Mouse (Mus musculus): Measurements from ENCODE around the gene Zswim7. TPM values are rescaled to one million over a fixed set of nuclear protein-coding genes. Genes with fewer than 3 reads are reported as not detected.

The Zswim7 gene
- polyA plus RNA-seq, 1 experiment, result 7.8 TPM

DNA sequence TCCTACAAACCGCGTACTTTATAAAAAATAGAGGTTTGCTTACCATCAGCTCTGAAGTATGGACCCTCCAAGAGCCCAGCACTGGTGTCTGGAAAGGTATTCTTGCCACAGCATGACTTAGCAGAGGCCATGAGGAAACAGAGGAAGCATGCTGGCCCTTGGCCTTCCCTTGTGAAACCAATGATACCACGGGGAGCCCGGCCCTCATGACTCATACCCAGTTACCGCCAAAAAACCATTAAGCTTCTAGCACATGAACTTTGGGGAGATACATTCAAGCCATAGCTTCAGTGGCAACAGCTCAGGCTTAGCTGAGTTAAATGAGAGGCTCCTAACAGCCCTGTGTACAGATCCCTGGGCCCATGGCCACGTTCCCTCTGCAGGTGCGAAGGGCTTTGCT, 57.2 kb downstream of the Zswim7 start:
- TF ChIP-seq CTCF (IDR thresholded peaks at IDR 0.05; ENCODE audit: control insufficient read depth, insufficient read depth, low read length), result no peak
- TF ChIP-seq POLR2A (IDR thresholded peaks at IDR 0.05; ENCODE audit: borderline replicate concordance, control insufficient read depth, low read depth, low read length), result no peak
- Histone ChIP-seq H3K4me3 (replicated peaks; ENCODE audit: control insufficient read depth, low read depth, low read length) (no peak overlapping the region), H3K27ac (ENCODE audit: control insufficient read depth, insufficient read depth, low read depth, low read length, poor library complexity) (no peak overlapping the region), H3K4me1 (ENCODE audit: control insufficient read depth, insufficient read depth, low read length) (peaks cover 5% of the 10 kb centered on the region)
- 29% methylated on average over 7 of the region's 7 CpGs for WGBS

- no peak for TF ChIP-seq POLR2A (IDR thresholded peaks at IDR 0.05; ENCODE audit: borderline replicate concordance, control insufficient read depth, low read depth, low read length)
- no peak for TF ChIP-seq CTCF (IDR thresholded peaks at IDR 0.05; ENCODE audit: control insufficient read depth, insufficient read depth, low read length)
- no peak overlapping the region for H3K4me3 ChIP-seq (replicated peaks; ENCODE audit: control insufficient read depth, low read depth, low read length)
- H3K4me1 ChIP-seq (ENCODE audit: control insufficient read depth, insufficient read depth, low read length), result peaks cover 6% of the 10 kb centered on the region
- H3K27ac ChIP-seq (ENCODE audit: control insufficient read depth, insufficient read depth, low read depth, low read length, poor library complexity), result no peak overlapping the region
- WGBS, result 14% methylated on average over 5 of the region's 5 CpGs
Observed at GRCm38 (mm10) chr11:62223416-62223815, 57.8 kb downstream of the Zswim7 start.

GRCm38 (mm10) chr11:62220756-62221510, 60.2 kb downstream of the Zswim7 start:
- no peak overlapping the region for H3K27ac ChIP-seq (ENCODE audit: control insufficient read depth, insufficient read depth, low read depth, low read length, poor library complexity)
- no peak overlapping the region for H3K4me3 ChIP-seq (replicated peaks; ENCODE audit: control insufficient read depth, low read depth, low read length)
- 68% methylated on average over 7 of the region's 7 CpGs for WGBS
- peaks cover 7% of the 10 kb centered on the region for H3K4me1 ChIP-seq (ENCODE audit: control insufficient read depth, insufficient read depth, low read length)
- TF ChIP-seq CTCF (IDR thresholded peaks at IDR 0.05; ENCODE audit: control insufficient read depth, insufficient read depth, low read length), result no peak
- no peak for TF ChIP-seq POLR2A (IDR thresholded peaks at IDR 0.05; ENCODE audit: borderline replicate concordance, control insufficient read depth, low read depth, low read length)

- H3K27ac ChIP-seq (ENCODE audit: control insufficient read depth, insufficient read depth, low read depth, low read length, poor library complexity), result no peak overlapping the region
- H3K4me1 ChIP-seq (ENCODE audit: control insufficient read depth, insufficient read depth, low read length), result peaks cover 3% of the 10 kb centered on the region; the same call in 1 of the 2 replicates
- WGBS, result 79% methylated on average over 6 of the region's 6 CpGs
- no peak overlapping the region for H3K4me3 ChIP-seq (replicated peaks; ENCODE audit: control insufficient read depth, low read depth, low read length)
- TF ChIP-seq CTCF (IDR thresholded peaks at IDR 0.05; ENCODE audit: control insufficient read depth, insufficient read depth, low read length) (no peak), POLR2A (IDR thresholded peaks at IDR 0.05; ENCODE audit: borderline replicate concordance, control insufficient read depth, low read depth, low read length) (no peak)
Observed at GRCm38 (mm10) chr11:62217751-62218150, 63.4 kb downstream of the Zswim7 start.

Other genes starting within 250 kb of the Zswim7 start
- gene Adora2b, start 32.4 kb downstream of the Zswim7 start, polyA plus RNA-seq (2011; ENCODE audit: insufficient read depth, insufficient read length, low replicate concordance, missing spikeins), result 0.52 TPM in 1 of 2 replicates, not detected in the other
- gene Ttc19, start 98 bp upstream of the Zswim7 start, polyA plus RNA-seq (2011; ENCODE audit: insufficient read depth, insufficient read length, low replicate concordance, missing spikeins), result 2.6 and 4.2 TPM in 2 replicates
- 1.8 and 5.3 TPM in 2 replicates for gene Pigl, start 177.1 kb upstream of the Zswim7 start, polyA plus RNA-seq (2011; ENCODE audit: insufficient read depth, insufficient read length, low replicate concordance, missing spikeins)
- 82.8 and 172 TPM in 2 replicates for gene Ncor1, start 177.2 kb upstream of the Zswim7 start, polyA plus RNA-seq (2011; ENCODE audit: insufficient read depth, insufficient read length, low replicate concordance, missing spikeins)